Mouse (Mus musculus): ENCODE data around the gene Pik3r1. TPM values are rescaled to one million over a fixed set of nuclear protein-coding genes. Genes with fewer than 3 reads are reported as not detected.

The Pik3r1 gene
- polyA plus RNA-seq, 1 experiment from 2014 or later = 14.8 TPM

DNA sequence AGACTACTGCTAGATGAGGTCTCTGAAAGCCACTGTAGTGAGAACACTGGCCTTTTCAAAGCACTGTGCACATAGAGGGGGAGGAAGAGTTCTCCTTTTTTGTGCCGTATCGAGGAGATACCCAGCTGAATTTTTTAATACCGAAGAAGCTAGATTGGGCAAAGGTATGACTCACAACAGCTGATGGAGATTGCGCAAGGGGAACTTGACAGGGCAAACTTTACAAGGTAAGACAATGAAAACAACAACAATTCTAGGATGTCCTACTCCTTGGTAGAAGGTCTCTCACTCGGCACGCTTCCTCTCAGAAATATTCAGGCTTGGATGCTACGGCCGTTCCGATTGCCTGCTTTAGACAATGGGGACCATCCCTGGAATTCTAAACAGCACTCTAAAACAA, 55.9 kb downstream of the Pik3r1 start:
- H3K9me3 ChIP-seq (replicated peaks) = no peaks in the 10 kb centered on the region
- H3K27me3 ChIP-seq (ENCODE audit: low read depth, poor library complexity, severe bottlenecking) = no peaks in the 10 kb centered on the region
- no peak overlapping the region for H3K4me3 ChIP-seq
- no peak overlapping the region for H3K27ac ChIP-seq (replicated peaks)
- H3K4me1 ChIP-seq = peaks cover 4% of the 10 kb centered on the region; the same call in 1 of the 2 replicates
- DNase-seq (ENCODE audit: low spot score) = no peak
- H3K36me3 ChIP-seq = peaks cover 7% of the 10 kb centered on the region
- WGBS = 91% methylated on average over 9 of the region's 9 CpGs

DNA sequence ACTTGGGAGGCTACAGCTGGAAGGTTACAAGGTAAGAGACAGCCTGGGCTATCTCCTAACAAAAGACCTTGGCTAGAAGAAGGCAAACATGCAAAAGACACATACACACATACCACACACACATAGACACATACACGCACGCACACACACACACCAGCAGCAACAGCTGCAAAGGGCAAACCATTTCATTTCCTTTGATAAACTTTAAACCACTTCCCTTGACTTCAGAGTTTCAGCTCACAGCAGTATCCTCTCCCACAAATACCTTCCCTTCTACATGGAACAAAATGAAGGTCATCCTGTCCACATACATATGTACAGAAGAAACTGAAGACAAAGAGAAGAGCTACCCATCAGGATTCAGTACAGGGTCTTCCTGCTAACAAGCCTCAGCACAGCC, 56.7 kb downstream of the Pik3r1 start:
- H3K9me3 ChIP-seq (replicated peaks) = no peaks in the 10 kb centered on the region
- peaks cover 4% of the 10 kb centered on the region; the same call in 1 of the 2 replicates for H3K4me1 ChIP-seq
- H3K4me3 ChIP-seq = no peak overlapping the region
- DNase-seq (ENCODE audit: low spot score) = no peak
- H3K27ac ChIP-seq (replicated peaks) = no peak overlapping the region
- WGBS = 96% methylated on average over 2 of the region's 2 CpGs
- H3K36me3 ChIP-seq = peaks cover 10% of the 10 kb centered on the region
- H3K27me3 ChIP-seq (ENCODE audit: low read depth, poor library complexity, severe bottlenecking) = no peaks in the 10 kb centered on the region

DNA sequence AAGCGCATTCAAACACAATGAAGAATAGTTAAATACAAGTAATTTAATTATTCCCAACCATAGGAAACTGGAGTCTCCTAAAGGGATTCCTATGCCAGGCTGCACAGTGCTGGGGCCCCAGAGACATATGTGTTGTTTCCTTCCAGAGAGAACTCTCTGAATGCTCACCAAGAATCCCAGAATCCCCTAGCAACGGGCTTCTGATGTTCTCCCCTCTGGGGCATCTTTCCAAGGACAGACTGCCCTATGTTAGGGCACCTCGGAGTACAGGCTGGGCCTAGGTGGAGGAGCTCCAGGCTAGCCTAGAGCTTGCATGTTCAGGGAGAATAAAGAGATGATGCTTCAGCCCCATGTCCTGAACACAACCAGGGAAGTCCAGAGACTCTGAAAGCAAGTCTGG, 58.2 kb downstream of the Pik3r1 start:
- peaks cover 13% of the 10 kb centered on the region for H3K36me3 ChIP-seq
- no peak overlapping the region for H3K4me3 ChIP-seq
- no peak overlapping the region for H3K27ac ChIP-seq (replicated peaks)
- H3K27me3 ChIP-seq (ENCODE audit: low read depth, poor library complexity, severe bottlenecking) = no peaks in the 10 kb centered on the region
- no peaks in the 10 kb centered on the region for H3K9me3 ChIP-seq (replicated peaks)
- no peak for DNase-seq (ENCODE audit: low spot score)
- H3K4me1 ChIP-seq = peaks cover 4% of the 10 kb centered on the region; the same call in 1 of the 2 replicates
- WGBS = 75% methylated on average over 3 of the region's 3 CpGs

DNA sequence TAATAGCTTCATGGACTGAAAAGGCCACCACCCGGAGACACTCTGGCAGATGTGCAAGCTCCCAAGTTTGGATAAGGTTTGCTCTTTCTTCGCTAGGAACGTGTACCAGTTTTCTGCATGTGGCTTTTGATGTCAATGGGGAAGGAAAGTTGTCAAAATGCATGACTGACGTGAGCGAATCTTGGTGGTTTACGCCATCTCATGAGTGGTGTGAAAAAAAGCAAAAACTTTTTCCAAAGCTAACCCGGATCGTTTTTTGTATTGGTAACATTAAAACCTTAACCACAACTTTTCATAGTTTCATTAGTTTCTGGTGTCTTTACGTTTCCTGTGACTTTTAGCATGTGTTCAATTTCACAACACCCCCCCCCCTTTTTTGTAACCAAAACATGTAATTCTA, 60.8 kb downstream of the Pik3r1 start:
- H3K36me3 ChIP-seq = peaks cover 17% of the 10 kb centered on the region
- no peaks in the 10 kb centered on the region for H3K9me3 ChIP-seq (replicated peaks)
- 94% methylated on average over 9 of the region's 9 CpGs for WGBS
- no peaks in the 10 kb centered on the region for H3K27me3 ChIP-seq (ENCODE audit: low read depth, poor library complexity, severe bottlenecking)
- peaks cover 4% of the 10 kb centered on the region; the same call in 1 of the 2 replicates for H3K4me1 ChIP-seq
- no peak for DNase-seq (ENCODE audit: low spot score)
- no peak overlapping the region for H3K27ac ChIP-seq (replicated peaks)
- H3K4me3 ChIP-seq = no peak overlapping the region

DNA sequence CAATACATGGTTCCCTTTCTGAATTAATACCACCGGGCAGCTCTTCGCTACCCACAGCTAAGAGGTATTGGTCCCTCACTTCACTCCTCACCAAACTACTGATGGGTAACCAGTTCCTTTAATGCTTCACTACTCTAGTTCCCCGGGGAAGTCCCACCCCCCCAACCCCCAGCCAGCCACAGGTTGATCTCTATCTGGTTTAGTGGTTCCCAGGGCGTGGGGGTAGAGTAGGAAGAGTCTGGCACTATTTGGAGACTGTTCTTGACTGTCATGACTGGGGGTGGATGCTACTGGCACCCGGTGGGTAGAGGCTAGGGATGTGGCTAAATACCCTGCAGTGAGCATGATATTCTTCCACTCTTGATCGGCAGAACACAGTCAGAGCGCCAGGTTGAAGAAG, 61.6 kb downstream of the Pik3r1 start:
- Histone ChIP-seq H3K4me3 (no peak overlapping the region), H3K27me3 (ENCODE audit: low read depth, poor library complexity, severe bottlenecking) (no peaks in the 10 kb centered on the region), H3K27ac (replicated peaks) (no peak overlapping the region), H3K9me3 (replicated peaks) (no peaks in the 10 kb centered on the region), H3K36me3 (peaks cover 23% of the 10 kb centered on the region), H3K4me1 (peaks cover 4% of the 10 kb centered on the region; the same call in 1 of the 2 replicates)
- DNase-seq (ENCODE audit: low spot score) = no peak
- WGBS = 85% methylated on average over 7 of the region's 7 CpGs

DNA sequence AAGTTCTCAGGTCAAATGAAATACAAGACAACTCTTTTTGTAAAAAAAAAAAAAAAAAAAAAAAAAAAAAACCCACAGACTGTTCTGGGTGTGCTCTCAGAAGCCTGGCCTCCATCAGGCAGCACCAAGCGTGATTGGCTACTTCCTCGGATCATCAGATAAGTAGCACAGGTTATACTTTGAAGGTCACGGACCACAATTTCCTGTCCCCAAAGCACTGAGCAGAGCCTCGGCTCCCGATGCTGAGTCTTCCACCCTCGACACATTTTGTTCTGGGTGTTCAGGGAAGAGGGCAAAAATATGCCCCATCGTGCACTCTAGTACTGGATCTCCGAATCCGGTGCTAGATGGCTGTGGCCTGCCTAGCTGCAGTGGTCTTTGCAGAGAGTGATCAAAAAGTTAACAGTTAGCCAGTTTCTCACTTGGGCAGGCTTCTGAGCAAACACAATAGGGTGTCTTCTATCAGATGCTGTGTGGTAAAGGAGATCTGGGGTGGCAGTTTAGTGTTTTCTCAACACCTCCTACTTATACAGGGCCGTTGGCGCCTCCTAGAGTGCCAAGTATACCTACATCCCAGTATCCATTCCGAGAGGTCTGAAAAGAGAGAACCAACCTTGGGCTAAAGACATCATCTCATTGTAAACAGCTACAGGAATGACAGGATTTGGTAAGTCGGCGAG, 65.8 kb downstream of the Pik3r1 start:
- Histone ChIP-seq H3K27ac (replicated peaks) (no peak overlapping the region), H3K9me3 (replicated peaks) (no peaks in the 10 kb centered on the region), H3K4me3 (no peak overlapping the region), H3K4me1 (peaks cover 18% of the 10 kb centered on the region), H3K27me3 (ENCODE audit: low read depth, poor library complexity, severe bottlenecking) (no peaks in the 10 kb centered on the region), H3K36me3 (peaks cover 19% of the 10 kb centered on the region)
- WGBS = 90% methylated on average over 14 of the region's 14 CpGs
- no peak for DNase-seq (ENCODE audit: low spot score)

DNA sequence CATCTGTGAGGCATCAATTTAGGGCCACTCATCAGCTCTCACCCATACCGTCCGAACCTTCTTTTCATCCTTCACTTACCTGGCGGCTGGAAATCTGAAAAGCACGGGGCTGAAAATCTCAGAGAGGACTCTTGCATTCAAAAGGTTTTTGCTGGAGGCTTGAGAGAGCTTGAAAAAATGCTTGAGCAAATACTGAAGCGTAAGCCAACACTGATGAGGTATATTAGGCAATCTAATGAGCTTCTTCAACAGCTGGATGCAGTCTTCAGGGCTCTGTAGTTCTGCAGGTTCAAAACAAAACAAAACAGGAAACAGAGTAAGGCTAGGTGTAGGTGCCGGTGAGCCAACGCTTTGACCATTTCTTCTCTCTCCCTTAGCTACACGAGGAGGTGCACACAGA, 66.4 kb downstream of the Pik3r1 start:
- H3K36me3 ChIP-seq = peaks cover 19% of the 10 kb centered on the region
- WGBS = 93% methylated on average over 8 of the region's 8 CpGs
- no peaks in the 10 kb centered on the region for H3K9me3 ChIP-seq (replicated peaks)
- DNase-seq (ENCODE audit: low spot score) = no peak
- H3K27ac ChIP-seq (replicated peaks) = no peak overlapping the region
- H3K4me1 ChIP-seq = peaks cover 19% of the 10 kb centered on the region
- H3K4me3 ChIP-seq = no peak overlapping the region
- H3K27me3 ChIP-seq (ENCODE audit: low read depth, poor library complexity, severe bottlenecking) = no peaks in the 10 kb centered on the region

DNA sequence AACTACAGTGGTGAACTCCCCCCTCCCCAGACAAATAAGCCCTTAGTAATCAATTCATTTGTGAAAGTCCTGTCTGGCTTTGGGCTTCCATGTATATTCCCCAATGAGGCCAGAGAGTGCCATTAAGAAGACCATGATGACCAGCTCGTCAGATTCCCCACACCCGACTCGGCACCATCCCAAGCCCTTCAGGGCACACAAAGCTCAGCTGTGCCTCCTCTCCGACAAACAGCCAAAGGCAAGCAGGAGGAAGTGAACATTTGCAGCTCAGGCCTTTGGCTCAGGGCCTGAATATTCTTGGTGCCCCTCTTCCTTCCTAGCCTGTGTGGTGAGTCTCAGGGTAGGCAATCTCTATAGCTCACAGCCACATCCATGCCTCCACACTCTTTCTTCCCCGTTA, 68.3 kb downstream of the Pik3r1 start:
- H3K27ac ChIP-seq (replicated peaks) = no peak overlapping the region
- no peaks in the 10 kb centered on the region for H3K9me3 ChIP-seq (replicated peaks)
- DNase-seq (ENCODE audit: low spot score) = no peak
- H3K4me3 ChIP-seq = no peak overlapping the region
- 75% methylated on average over 5 of the region's 5 CpGs for WGBS
- H3K27me3 ChIP-seq (ENCODE audit: low read depth, poor library complexity, severe bottlenecking) = no peaks in the 10 kb centered on the region
- peaks cover 31% of the 10 kb centered on the region for H3K4me1 ChIP-seq
- H3K36me3 ChIP-seq = peaks cover 13% of the 10 kb centered on the region

DNA sequence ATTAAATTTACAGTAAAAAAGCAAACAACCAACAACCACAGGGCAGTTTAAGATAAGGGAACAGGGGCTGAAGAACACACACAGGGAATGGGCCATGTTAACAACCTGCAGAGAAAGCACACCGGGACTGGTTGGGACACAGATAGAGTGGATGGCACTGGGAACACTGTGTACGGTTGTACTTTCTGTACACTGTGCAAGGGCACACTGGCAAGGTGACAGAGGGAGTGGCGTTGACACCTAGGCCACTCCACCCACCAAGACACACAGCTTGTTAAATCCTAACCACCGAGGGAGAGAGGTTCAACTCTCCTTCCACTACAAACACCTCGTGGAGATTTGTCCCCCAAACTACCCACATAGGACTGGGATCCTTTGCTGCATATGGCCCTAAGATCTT, 70.1 kb downstream of the Pik3r1 start:
- Histone ChIP-seq H3K9me3 (replicated peaks) (no peaks in the 10 kb centered on the region), H3K27me3 (ENCODE audit: low read depth, poor library complexity, severe bottlenecking) (no peaks in the 10 kb centered on the region; the same call in 1 of the 2 replicates), H3K36me3 (peaks cover 13% of the 10 kb centered on the region), H3K4me3 (no peak overlapping the region), H3K27ac (replicated peaks) (no peak overlapping the region), H3K4me1 (peaks cover 48% of the 10 kb centered on the region)
- 88% methylated on average over 5 of the region's 5 CpGs for WGBS
- DNase-seq (ENCODE audit: low spot score) = no peak

DNA sequence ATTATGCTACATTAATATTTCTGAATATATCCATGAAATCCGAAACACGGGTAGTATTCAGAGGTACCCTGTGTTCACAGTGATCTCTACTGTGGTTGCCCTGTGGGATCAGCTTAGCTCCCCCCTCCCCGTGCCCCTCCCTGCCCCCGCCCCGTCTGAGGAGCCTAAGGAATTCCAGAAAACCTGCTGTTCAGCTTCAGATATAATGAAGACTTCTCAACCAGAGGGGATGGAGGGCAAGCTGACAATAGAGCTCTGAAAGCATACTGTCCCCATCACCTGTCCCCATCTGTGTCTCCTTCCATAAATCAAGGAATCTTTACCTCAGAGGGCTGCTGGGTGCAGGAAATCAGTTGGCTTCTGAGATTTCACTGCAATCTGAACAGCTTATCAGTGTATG, 70.6 kb downstream of the Pik3r1 start:
- 65% methylated on average over 5 of the region's 5 CpGs for WGBS
- Histone ChIP-seq H3K36me3 (peaks cover 11% of the 10 kb centered on the region), H3K4me1 (peaks cover 53% of the 10 kb centered on the region)

DNA sequence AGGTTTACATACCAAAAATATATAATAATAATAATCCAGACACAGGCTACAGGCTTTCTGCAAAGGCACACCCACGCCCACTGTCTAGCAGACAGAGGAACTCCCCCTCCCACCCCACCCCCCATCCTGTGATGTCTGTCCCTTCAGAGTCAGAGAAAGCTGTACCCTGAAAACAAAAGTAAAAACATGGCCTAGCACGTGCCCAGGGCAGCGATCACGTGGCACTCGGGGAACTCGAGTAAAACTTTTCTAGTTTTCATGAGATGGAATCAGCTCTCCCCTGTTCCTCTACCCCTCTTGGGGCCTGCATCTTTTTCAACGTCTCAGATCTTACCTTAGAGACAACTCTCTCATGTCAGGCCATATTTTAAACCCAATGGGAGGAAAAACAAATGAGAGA, 71.2 kb downstream of the Pik3r1 start:
- no peak for DNase-seq (ENCODE audit: low spot score)
- no peak overlapping the region for H3K4me3 ChIP-seq
- 83% methylated on average over 7 of the region's 7 CpGs for WGBS
- H3K36me3 ChIP-seq = peaks cover 7% of the 10 kb centered on the region
- peaks cover 59% of the 10 kb centered on the region for H3K4me1 ChIP-seq
- no peaks in the 10 kb centered on the region; the same call in 1 of the 2 replicates for H3K27me3 ChIP-seq (ENCODE audit: low read depth, poor library complexity, severe bottlenecking)
- H3K9me3 ChIP-seq (replicated peaks) = no peaks in the 10 kb centered on the region
- H3K27ac ChIP-seq (replicated peaks) = no peak overlapping the region

More for the DNA sequence above, 70.6 kb downstream of the Pik3r1 start:
- Histone ChIP-seq H3K27ac (replicated peaks) (no peak overlapping the region), H3K27me3 (ENCODE audit: low read depth, poor library complexity, severe bottlenecking) (no peaks in the 10 kb centered on the region; the same call in 1 of the 2 replicates), H3K9me3 (replicated peaks) (no peaks in the 10 kb centered on the region), H3K4me3 (no peak overlapping the region)
- DNase-seq (ENCODE audit: low spot score) = no peak

DNA sequence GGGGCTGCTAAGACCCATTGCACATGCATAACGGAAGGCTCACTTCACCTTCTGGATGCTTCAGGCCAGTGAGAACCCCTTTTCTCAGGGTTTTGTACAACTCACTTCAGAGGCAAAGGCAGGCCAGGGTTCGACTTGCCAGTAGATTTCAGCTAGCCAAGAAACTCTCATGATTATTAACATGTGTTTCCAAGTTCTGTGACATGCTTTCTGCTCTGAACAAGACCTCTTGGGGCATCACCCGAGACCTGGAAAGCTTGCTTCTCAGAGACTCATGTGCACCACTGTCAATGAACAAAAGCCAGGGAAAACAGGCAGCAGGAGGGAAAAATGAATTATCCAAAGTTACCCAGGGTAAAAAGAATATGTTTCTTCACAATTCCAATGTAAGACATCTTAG, 71.7 kb downstream of the Pik3r1 start:
- H3K4me1 ChIP-seq = peaks cover 64% of the 10 kb centered on the region
- H3K27me3 ChIP-seq (ENCODE audit: low read depth, poor library complexity, severe bottlenecking) = no peaks in the 10 kb centered on the region; the same call in 1 of the 2 replicates
- no peak overlapping the region for H3K4me3 ChIP-seq
- no peaks in the 10 kb centered on the region for H3K9me3 ChIP-seq (replicated peaks)
- DNase-seq (ENCODE audit: low spot score) = no peak
- no peak overlapping the region for H3K27ac ChIP-seq (replicated peaks)
- 72% methylated on average over 3 of the region's 3 CpGs for WGBS
- H3K36me3 ChIP-seq = peaks cover 2% of the 10 kb centered on the region

DNA sequence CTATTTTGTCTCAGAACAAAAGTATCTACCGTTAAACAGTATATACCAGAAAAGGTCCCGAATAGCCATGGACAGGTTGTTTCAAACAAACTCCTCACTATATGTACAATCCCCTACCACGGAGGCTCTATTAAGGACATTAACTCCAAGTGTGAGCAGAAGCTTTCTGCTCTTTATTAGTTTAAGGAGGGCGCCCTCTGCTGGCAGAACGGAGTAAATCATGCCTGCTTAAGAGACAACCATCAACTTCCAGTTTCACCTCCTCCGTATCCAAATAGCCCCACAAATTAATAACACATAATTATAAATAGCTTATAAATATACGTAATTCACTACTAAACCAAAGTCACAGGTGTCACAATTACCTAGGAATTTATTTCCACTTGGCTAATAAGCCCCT, 72.1 kb downstream of the Pik3r1 start:
- WGBS = 9% methylated on average over 7 of the region's 7 CpGs
- peak; percentile 81 for DNase-seq (ENCODE audit: low spot score)
- Histone ChIP-seq H3K27ac (replicated peaks) (no peak overlapping the region), H3K4me3 (no peak overlapping the region), H3K9me3 (replicated peaks) (no peaks in the 10 kb centered on the region), H3K27me3 (ENCODE audit: low read depth, poor library complexity, severe bottlenecking) (no peaks in the 10 kb centered on the region; the same call in 1 of the 2 replicates), H3K4me1 (peaks cover 69% of the 10 kb centered on the region), H3K36me3 (no peaks in the 10 kb centered on the region)
